Mouse (Mus musculus) heart, embryonic 16.5 days (tissue): ENCODE measurements at regions not wholly inside any gene's neighbourhood (a gene's known extent, or its start where the extent isn't known, plus 50 kb on each side); places are given as distances from the start of the nearest gene placed in this dataset.

Source experiments
- ATAC-seq: fragments of 200-750 bp; cut with Nextera tagmentation; replicated peaks from 2 replicates; pipeline ENCODE4 v1.8.0; 2017; ENCODE audit warnings: moderate number of reproducible peaks; ENCODE audit not compliant: insufficient read depth, low FRiP score; ENCODE audit errors: extremely low read depth
- H3K27ac ChIP-seq: fragments of 300-500 bp; sonication (generic); 2 replicates; pipeline ENCODE4 v1.5.1; 2014; ENCODE audit warnings: mild to moderate bottlenecking, low read length, control low read depth, moderate library complexity
- H3K27me3 ChIP-seq: fragments of 300-500 bp; sonication (generic); 2 replicates; pipeline ENCODE4 v1.6.1; 2014; ENCODE audit warnings: low read length, mixed read lengths; ENCODE audit not compliant: control insufficient read depth, insufficient read depth
- H3K36me3 ChIP-seq: fragments of 300-500 bp; sonication (generic); 2 replicates; pipeline ENCODE4 v1.6.1; 2014; ENCODE audit not compliant: control insufficient read depth, insufficient read depth
- H3K4me1 ChIP-seq: fragments of 300-500 bp; sonication (generic); 2 replicates; pipeline ENCODE4 v1.6.1; 2014; ENCODE audit warnings: low read length, mixed read lengths; ENCODE audit not compliant: control insufficient read depth, insufficient read depth
- H3K4me2 ChIP-seq: fragments of 300-500 bp; sonication (generic); 2 replicates; pipeline ENCODE4 v1.6.1; 2014; ENCODE audit warnings: low read depth, mild to moderate bottlenecking, control low read depth, low read length
- H3K4me3 ChIP-seq: fragments of 300-500 bp; sonication (generic); 2 replicates; pipeline ENCODE4 v1.5.1; 2014; ENCODE audit warnings: mild to moderate bottlenecking, control low read depth, low read length
- H3K9ac ChIP-seq: fragments of 300-500 bp; sonication (generic); 2 replicates; pipeline ENCODE4 v1.6.1; 2014; ENCODE audit warnings: low read length, control low read depth
- H3K9me3 ChIP-seq: fragments of 300-500 bp; sonication (generic); replicated peaks from 2 replicates; pipeline ENCODE4 v1.6.1; 2016; ENCODE audit warnings: low read length; ENCODE audit not compliant: control insufficient read depth
- WGBS: fragments of 180-500 bp; shearing (Covaris S2); extraction: QIAGEN DNeasy Blood & Tissue Kit; methylation state at CpG from one replicate; pipeline ENCODE4 v1.1.7; 2014; 5-methylcytosine and 5-hydroxymethylcytosine counted together

- Histone ChIP-seq H3K4me1 (no peaks in the 10 kb centered on the region), H3K4me2 (no peak overlapping the region), H3K9me3 (no peaks in the 10 kb centered on the region), H3K27ac (no peak overlapping the region), H3K9ac (no peak overlapping the region), H3K36me3 (no peaks in the 10 kb centered on the region), H3K4me3 (no peak overlapping the region), H3K27me3 (no peaks in the 10 kb centered on the region)
- no peak for ATAC-seq
- 68% methylated on average over 1 of the region's 1 CpGs for WGBS
These were observed 137.2 kb downstream of the Cdc5l start for GRCm38 (mm10) chr17:45296363-45296762.

- 53% methylated on average over 4 of the region's 4 CpGs for WGBS
- Histone ChIP-seq H3K9ac (no peak overlapping the region), H3K4me2 (no peak overlapping the region), H3K27ac (no peak overlapping the region), H3K9me3 (no peaks in the 10 kb centered on the region), H3K36me3 (no peaks in the 10 kb centered on the region), H3K4me3 (no peak overlapping the region), H3K27me3 (no peaks in the 10 kb centered on the region), H3K4me1 (no peaks in the 10 kb centered on the region)
- ATAC-seq, result no peak
These were observed 138.7 kb downstream of the Cdc5l start for GRCm38 (mm10) chr17:45294886-45295285.

- whole genome bisulfite sequencing, result 79% methylated on average over 11 of the region's 11 CpGs
- Histone ChIP-seq H3K9ac (no peak overlapping the region), H3K36me3 (no peaks in the 10 kb centered on the region), H3K4me2 (no peak overlapping the region), H3K4me1 (no peaks in the 10 kb centered on the region), H3K27ac (no peak overlapping the region), H3K9me3 (no peaks in the 10 kb centered on the region), H3K27me3 (no peaks in the 10 kb centered on the region), H3K4me3 (no peak overlapping the region)
- no peak for ATAC-seq
These were observed 139.2 kb downstream of the Cdc5l start for GRCm38 (mm10) chr17:45294256-45294865.

GRCm38 (mm10) chr17:45292883-45293282 is 140.7 kb downstream of the Cdc5l start:
- WGBS, result 68% methylated on average over 7 of the region's 7 CpGs
- no peak for ATAC-seq

GRCm38 (mm10) chr17:45291052-45291451 is 142.5 kb downstream of the Cdc5l start:
- Histone ChIP-seq H3K4me2 (no peak overlapping the region), H3K9ac (no peak overlapping the region), H3K9me3 (no peaks in the 10 kb centered on the region), H3K4me3 (no peak overlapping the region), H3K36me3 (no peaks in the 10 kb centered on the region), H3K27ac (no peak overlapping the region), H3K27me3 (no peaks in the 10 kb centered on the region), H3K4me1 (no peaks in the 10 kb centered on the region)
- no peak for ATAC-seq
- 74% methylated on average over 5 of the region's 5 CpGs for WGBS

More at GRCm38 (mm10) chr17:45292883-45293282, 140.7 kb downstream of the Cdc5l start:
- Histone ChIP-seq H3K27me3 (no peaks in the 10 kb centered on the region), H3K36me3 (no peaks in the 10 kb centered on the region), H3K4me2 (no peak overlapping the region), H3K4me3 (no peak overlapping the region), H3K9ac (no peak overlapping the region), H3K4me1 (no peaks in the 10 kb centered on the region), H3K27ac (no peak overlapping the region), H3K9me3 (no peaks in the 10 kb centered on the region)

- Histone ChIP-seq H3K27me3 (no peaks in the 10 kb centered on the region), H3K9me3 (no peaks in the 10 kb centered on the region), H3K4me2 (no peak overlapping the region), H3K9ac (no peak overlapping the region), H3K27ac (no peak overlapping the region), H3K4me3 (no peak overlapping the region), H3K36me3 (no peaks in the 10 kb centered on the region), H3K4me1 (no peaks in the 10 kb centered on the region)
- WGBS, result 72% methylated on average over 3 of the region's 3 CpGs
- ATAC-seq, result no peak
These were observed 147.8 kb downstream of the Cdc5l start for GRCm38 (mm10) chr17:45285621-45286189.

GRCm38 (mm10) chr17:45281554-45281953 is 152.0 kb downstream of the Cdc5l start:
- Histone ChIP-seq H3K4me2 (no peak overlapping the region), H3K4me3 (no peak overlapping the region), H3K9ac (no peak overlapping the region), H3K36me3 (no peaks in the 10 kb centered on the region), H3K27me3 (no peaks in the 10 kb centered on the region), H3K27ac (no peak overlapping the region), H3K4me1 (no peaks in the 10 kb centered on the region), H3K9me3 (no peaks in the 10 kb centered on the region)
- 89% methylated on average over 1 of the region's 1 CpGs for WGBS
- ATAC-seq, result no peak

GRCm38 (mm10) chr17:45279811-45280205 is 153.7 kb downstream of the Cdc5l start:
- Histone ChIP-seq H3K27ac (no peak overlapping the region), H3K9me3 (no peaks in the 10 kb centered on the region), H3K9ac (no peak overlapping the region), H3K4me1 (no peaks in the 10 kb centered on the region), H3K36me3 (no peaks in the 10 kb centered on the region), H3K27me3 (no peaks in the 10 kb centered on the region), H3K4me3 (no peak overlapping the region), H3K4me2 (no peak overlapping the region)
- 23% methylated on average over 3 of the region's 3 CpGs for WGBS
- no peak for ATAC-seq

- Histone ChIP-seq H3K4me2 (no peak overlapping the region), H3K4me1 (no peaks in the 10 kb centered on the region), H3K27me3 (no peaks in the 10 kb centered on the region), H3K36me3 (no peaks in the 10 kb centered on the region), H3K27ac (no peak overlapping the region), H3K9ac (no peak overlapping the region), H3K4me3 (no peak overlapping the region), H3K9me3 (no peaks in the 10 kb centered on the region)
- WGBS, result 49% methylated on average over 13 of the region's 13 CpGs
- ATAC-seq, result no peak
These were observed 154.3 kb downstream of the Cdc5l start for GRCm38 (mm10) chr17:45279075-45279810.
